Mouse (Mus musculus): Measurements from ENCODE around the gene Tmem253.
"Not testable (repeated sequence)": the region's sequence is repeated elsewhere in the genome, so short reads cannot be mapped to it uniquely, and the experiment has no call there.

The Tmem253 gene

DNA sequence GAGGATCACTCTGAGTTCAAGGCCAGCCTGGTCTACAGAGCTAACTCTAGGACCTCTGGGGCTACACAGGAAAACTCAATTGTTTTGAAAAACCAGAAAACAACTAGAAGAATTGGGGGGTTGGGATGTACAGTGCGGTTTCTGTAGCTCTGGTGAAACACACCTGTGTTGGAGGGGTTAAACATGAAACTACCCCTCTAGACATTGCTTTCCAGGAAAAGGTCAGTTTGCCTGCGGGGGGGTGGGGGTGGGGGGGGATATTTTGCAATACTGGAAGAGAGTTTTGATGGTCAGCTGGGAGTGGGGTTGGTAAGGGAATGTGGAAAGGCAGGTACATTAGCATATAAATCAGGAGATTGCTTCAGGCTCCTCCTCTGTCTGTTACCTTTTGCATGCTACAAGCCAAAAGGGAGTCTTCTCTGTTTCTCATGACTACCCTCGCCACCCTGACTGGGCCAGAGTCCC lies 6.8 kb downstream of the Tmem253 start:
- peak; percentile 0 for DNase-seq

DNA sequence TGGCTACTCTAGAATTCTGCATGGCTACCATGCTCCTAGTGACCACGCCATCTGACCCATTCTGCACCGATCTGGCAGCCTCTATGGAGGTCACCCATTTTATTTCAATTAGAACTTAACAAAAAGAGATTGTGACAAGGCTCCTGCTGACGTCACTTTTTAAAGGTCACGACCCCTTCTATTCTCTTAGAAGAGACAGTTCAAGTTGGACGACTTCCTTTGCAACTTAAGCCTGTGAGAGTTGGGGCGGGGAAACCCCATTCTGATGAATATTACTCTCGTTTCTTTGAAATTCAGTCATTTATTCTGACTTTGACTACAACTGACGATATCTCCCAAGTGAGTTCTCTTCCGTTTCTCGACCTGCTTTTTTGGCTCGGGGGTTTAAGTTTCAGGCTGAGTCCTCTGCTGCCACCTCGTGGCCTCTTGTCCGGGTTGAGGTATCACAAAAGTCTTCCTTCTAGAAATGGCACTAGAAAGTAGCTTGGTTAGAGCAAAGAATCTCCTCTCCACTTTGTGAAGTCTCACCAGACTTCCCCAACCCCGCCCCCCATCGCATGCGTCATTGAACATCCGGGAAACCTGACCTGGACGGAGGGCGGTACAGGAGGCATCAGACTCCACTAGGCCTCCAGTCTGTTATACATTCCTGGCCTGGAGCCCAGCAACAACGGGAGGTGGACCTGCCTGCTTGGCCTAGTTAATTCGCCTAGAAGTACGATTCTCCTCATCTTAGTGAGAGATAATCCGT lies 7.4 kb downstream of the Tmem253 start:
- DNase-seq: peak; percentile 78

DNA sequence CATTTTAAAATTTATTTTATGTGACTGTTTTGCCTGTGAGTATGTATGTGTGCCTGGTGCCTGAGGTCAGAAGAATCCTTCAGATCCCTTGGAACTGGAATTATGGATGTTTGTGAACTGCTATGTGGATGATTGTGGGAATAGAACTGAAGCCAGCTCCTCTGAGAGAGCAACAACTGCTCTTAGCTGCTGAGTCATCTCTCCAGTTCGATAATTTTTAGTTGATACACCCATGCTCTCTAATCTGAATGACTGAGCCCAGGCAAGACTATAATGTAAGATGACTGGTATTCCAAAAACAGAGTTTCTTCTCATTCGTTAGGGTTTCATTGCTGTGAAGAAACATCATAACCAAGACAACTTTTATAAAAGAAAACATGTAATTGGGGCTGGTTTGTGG lies 8.7 kb downstream of the Tmem253 start:
- DNase-seq: no peak

DNA sequence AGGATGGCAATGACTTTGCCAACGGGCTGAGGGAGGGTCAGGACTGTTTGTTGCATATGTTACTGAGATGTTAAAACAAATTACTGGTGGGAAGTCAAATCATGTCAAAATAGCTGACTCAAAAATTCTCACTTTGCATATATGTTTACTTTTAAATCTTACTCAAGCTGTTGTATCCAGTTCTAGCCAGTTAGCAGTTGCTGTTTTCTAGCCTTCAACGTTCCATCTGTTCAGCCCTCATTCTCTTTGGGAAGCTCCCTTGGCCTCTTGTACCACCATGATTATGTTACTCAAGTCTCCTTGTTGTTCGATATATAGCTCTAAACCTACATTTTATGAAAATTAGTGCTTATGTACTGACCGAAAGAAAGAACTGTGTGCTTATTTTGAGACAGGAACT lies 10.9 kb downstream of the Tmem253 start:
- DNase-seq: no peak

DNA sequence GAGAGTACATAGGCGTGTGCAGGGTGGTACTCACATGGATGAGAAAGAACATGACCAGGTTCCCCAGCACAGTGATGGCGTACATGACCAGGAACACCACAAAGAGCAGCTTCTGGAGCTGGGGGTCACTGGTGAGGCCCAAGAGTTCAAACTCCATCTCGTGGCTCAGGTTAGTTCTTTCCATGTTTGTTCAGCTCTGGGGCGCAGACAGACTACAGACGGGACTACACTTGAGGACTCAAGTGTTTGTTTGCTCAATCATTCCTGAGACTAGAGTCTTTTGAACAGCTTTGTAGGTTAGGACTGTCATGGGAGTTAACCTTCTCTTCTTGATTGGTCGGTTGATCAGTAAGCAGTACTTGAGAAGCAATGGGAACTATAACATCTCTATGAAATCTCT lies 20.5 kb downstream of the Tmem253 start:
- DNase-seq: no peak

DNA sequence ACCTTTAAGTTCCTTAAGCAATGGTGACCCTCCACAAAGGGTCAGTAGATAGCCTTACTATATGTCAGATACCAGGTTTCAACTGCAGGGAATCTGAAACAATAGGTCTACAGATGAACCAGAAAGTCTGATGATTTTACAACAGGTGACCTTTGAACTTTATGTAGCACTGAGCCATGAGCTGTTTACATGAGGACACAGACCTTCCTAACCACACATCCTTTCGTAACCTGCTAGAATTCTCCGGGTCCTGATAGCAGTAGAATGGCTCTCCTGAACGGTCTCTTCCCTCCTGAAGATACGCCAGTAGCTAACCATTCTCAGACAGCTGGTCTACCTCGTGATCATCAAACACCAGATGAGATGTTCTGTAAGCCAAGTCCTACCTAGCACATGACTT lies 23.9 kb downstream of the Tmem253 start:
- no peak for DNase-seq

DNA sequence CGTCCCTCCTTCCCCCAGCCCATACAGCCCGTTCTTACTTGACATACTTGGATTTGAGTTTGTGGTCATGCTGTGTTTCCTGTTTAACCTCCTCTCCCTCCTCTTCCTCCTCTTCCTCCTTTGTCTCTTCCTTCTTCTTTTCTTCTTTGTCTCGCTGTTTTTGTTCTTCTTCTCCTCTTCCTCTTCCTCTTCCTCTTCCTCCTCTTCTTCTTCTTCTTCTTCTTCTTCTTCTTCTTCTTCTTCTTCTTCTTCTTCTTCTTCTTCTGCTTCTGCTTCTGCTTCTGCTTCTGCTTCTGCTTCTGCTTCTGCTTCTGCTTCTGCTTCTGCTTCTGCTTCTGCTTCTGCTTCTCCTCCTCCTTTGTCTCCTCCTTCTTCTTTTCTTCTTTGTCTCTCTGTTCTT lies 26.9 kb downstream of the Tmem253 start, which contains the start of gene Olfr221:
Gene Olfr221 (minus strand): TSS at position 101 of the 400 bp plus-strand sequence.
- DNase-seq: not testable (repeated sequence)

DNA sequence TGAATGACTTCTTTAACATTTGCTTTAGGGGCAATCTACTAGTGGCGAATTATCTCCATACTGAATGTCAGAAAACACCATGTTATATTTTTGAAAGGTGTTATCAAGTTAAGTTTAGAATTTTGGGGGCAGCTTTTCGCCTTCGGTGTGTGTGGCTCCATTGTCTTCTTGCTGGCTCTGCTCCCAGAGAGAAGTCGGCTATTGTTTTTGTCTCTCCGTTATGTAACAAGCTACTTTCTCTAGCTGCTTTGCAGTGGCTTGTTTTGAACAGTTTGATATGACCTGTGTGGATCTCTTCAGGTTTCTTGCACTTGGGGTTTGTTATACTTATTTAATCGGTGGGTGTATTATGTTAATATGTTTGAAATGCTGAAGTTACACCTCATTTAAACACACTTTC lies 28.0 kb downstream of the Tmem253 start:
- DNase-seq: no peak

DNA sequence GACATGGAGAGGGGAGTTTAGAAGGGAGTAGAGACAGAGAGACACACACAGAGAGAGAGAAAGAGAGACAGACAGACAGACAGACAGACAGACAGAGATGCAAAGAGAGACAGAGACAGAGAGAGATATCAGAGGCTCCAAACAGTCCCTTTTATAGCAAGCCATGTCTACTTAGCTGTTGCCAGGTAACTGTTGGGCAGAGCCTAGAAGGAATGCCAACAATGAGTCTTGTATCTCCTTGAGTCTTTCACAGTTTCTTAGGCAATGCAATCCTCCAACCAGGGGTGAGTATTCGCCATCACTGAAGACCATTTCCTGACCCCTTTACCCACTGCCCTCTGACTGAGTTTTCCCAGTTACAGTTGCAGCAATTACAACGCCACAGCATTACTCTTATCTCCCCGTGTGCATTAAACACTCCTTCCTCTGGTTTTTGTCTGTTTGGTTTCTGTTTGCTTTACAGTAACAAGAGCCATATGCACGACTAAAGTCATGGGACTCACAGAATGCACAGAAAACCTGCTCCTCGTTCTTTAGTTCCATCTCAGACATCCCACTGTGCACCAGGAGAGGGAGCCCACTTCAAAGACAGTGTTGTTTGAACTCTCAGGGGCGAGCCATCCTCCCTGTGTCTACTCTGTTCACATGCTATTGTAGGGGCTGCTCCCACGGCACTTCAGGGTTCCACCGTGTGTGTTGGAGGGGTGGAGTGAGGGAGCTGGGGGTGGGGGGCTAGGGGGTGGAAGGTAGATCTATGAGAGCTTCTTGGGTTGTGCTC lies 29.6 kb downstream of the Tmem253 start:
- DNase-seq: no peak

DNA sequence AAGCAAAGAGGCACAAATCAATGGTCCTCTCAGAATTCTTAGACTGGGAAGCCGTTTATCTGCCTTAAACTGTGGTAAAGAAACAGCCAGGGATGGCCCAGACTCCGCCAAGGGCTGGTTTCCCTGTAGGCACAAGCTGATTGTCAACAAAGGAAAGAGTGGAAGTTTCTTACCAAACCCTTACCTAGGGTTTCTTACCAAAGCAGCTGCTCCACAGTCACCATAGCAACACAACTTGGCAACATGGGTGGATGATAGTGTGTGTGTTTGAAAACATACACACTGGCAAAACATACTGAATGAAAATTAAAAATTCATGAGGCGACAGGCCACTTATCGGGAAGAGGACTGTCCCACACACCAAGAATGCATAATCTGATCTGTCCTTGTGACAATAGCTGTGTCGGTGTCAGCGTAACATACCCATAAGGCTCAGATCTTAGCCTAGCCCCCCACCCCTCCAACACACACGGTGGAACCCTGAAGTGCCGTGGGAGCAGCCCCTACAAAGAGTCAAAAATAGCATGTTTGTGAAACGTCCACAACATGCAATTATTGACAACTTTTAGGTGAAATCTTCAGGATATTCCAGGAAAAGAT lies 30.6 kb downstream of the Tmem253 start:
- DNase-seq: no peak

DNA sequence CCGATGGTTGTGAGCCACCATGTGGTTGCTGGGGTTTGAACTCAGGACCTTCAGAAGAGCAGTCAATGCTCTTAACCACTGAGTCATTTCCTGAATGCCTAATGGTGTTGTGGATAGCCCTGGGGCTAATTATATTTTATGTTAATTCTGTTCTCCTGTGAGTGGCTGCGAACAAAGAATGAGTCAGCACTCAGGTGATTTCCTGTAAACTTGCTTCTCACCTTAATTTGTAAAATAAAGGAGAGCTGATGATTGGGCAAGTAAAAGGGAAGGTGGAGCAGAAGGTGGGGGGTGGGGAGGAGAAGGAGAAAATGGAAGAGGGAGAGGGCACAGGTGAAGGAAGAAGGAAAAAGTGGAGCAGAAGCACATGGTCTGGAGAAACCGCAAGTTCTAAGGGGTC lies 37.3 kb downstream of the Tmem253 start:
- DNase-seq: not testable (repeated sequence)

DNA sequence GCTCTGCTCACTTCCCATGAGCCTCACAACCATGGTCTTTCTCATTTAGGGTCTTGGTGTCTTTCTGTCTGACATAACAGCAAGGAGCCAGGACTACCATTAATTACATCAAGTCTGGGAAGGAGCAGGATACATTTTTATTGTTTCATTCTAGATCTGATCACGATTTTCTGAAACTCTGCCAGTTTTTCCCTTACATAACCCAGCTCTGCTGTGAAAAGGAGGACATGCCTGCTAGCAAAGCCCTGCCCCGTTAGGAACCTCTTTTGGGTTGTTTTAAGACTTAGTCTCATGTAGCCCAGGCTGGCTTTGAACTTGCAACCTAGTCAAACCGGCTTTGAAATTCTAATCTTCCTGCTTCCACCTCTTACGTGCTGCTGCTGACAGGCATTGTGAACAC lies 44.5 kb downstream of the Tmem253 start:
- DNase-seq: no peak

DNA sequence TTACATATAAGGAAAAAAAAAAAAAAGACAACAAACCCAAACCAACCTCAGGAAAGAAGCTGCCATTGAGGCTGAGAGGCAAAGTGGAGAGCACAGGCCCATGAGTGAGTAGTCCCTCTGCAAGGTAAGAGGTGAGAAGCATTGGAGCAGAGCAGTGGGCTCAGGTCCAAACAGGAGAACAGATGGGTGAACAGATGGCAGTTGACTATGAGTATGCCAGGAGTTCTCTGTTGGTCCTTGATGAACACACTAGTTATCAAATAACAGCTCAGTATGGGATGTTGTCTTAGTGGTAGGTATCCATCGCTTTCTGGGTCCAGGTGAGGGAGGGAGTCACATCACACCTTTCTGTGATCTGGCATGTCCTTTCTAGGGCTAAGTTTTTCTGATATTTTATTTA lies 45.3 kb downstream of the Tmem253 start:
- DNase-seq: no peak

DNA sequence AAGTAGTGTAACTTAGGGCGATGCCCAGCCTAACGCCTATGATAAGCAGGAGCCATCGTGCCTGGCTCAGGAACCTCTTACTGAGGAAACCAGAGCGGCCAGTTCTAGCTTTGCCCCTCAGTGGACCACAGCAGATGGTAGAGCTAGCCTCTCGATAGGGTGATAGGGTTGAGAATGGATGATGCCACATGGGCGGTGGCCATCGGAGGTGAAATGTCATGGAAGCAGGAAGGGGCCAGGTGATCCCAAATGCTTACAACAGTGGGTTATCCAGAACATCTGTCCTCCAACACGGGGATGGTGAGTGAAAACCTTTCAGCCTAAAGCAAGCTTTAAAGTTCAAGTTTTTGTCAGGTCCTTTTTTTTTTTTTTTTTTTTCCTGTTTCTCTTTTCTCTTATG lies 46.3 kb downstream of the Tmem253 start:
- DNase-seq: no peak

DNA sequence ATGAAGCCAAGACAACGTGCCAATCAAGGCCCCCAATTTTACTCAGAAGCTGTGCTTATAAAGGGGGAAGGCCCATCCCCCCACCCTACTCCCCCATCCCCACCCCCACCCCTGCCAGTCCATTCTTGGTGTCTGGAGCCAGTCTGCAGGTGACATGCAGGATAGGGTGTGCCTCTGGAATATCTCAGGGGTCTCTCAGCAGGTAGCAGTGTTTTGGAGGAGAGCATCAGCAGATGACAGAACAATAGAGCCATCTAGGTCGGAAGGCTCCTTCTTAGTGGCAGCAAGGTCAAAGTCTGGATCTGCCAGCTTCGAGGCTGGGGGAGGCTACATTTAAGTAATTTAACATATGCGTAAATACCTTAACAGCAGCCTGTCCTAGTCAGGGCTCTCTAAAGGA lies 50.7 kb downstream of the Tmem253 start:
- DNase-seq: no peak
